Mouse (Mus musculus) limb, embryonic 15.5 days (tissue): ENCODE measurements around the gene Shmt2. TPM values are rescaled to one million over a fixed set of nuclear protein-coding genes. Genes with fewer than 3 reads are reported as not detected.
A peak's percentile ranks its signal among the peaks of the same experiment; 100 is the strongest.

Experiments used
- ATAC-seq: fragments of 200-750 bp; cut with Nextera tagmentation; 2 replicates; pipeline ENCODE4 v1.8.0; 2017; ENCODE audit warnings: low read depth, moderate TSS enrichment; ENCODE audit not compliant: insufficient number of reproducible peaks, low FRiP score, low TSS enrichment
- H3K27ac ChIP-seq: fragments of 300-500 bp; sonication (generic); 2 replicates; pipeline ENCODE4 v1.5.1; 2015; ENCODE audit warnings: moderate library complexity, mild to moderate bottlenecking, inconsistent platforms
- H3K27me3 ChIP-seq: fragments of 300-500 bp; sonication (generic); 2 replicates; pipeline ENCODE4 v1.6.1; 2015; ENCODE audit warnings: inconsistent platforms
- H3K36me3 ChIP-seq: fragments of 300-500 bp; sonication (generic); 2 replicates; pipeline ENCODE4 v1.6.1; 2015; ENCODE audit warnings: inconsistent platforms
- H3K4me1 ChIP-seq: fragments of 300-500 bp; sonication (generic); 2 replicates; pipeline ENCODE4 v1.6.1; 2015; ENCODE audit warnings: inconsistent platforms
- H3K4me2 ChIP-seq: fragments of 300-500 bp; sonication (generic); 2 replicates; pipeline ENCODE4 v1.6.1; 2015; ENCODE audit warnings: mild to moderate bottlenecking, inconsistent platforms
- H3K4me3 ChIP-seq: fragments of 300-500 bp; sonication (generic); 2 replicates; pipeline ENCODE4 v1.5.1; 2015; ENCODE audit warnings: mild to moderate bottlenecking, inconsistent platforms
- H3K9ac ChIP-seq: fragments of 300-500 bp; sonication (generic); 2 replicates; pipeline ENCODE4 v1.6.1; 2015; ENCODE audit warnings: inconsistent platforms
- H3K9me3 ChIP-seq: fragments of 300-500 bp; sonication (generic); 2 replicates; pipeline ENCODE4 v1.6.1; 2016; ENCODE audit warnings: inconsistent platforms
- WGBS: fragments of 180-500 bp; shearing (Covaris S2); methylation state at CpG from one replicate; pipeline ENCODE4 v1.1.7; 2015; 5-methylcytosine and 5-hydroxymethylcytosine counted together
- polyA plus RNA-seq: library from polyadenylated mRNA; unstranded; fragments of >200 nt; fragmentation: Nextera tagmentation; extraction: Ambion mirVana; gene quantifications from 2 replicates; pipeline ENCODE4 v1.2.1, GENCODE M21; 2015

Shmt2 gene
- polyA plus RNA-seq, 1 experiment from 2014 or later: 112 TPM

- peak overlapping the region; percentile 75 for H3K4me2 ChIP-seq
- H3K4me3 ChIP-seq: peak overlapping the region; percentile 36
- H3K9me3 ChIP-seq: no peaks in the 10 kb centered on the region
- H3K36me3 ChIP-seq: peaks cover 13% of the 10 kb centered on the region
- peaks cover 63% of the 10 kb centered on the region for H3K27me3 ChIP-seq
- no peak for ATAC-seq
- 1% methylated on average over 35 of the region's 35 CpGs for WGBS
- H3K4me1 ChIP-seq: peaks cover 62% of the 10 kb centered on the region
- no peak overlapping the region for H3K9ac ChIP-seq
- no peak overlapping the region for H3K27ac ChIP-seq
Measured at GRCm38 (mm10) chr10:127509051-127509836, 13.0 kb downstream of the Shmt2 start.

GRCm38 (mm10) chr10:127508239-127508638, 14.0 kb downstream of the Shmt2 start:
- peaks cover 53% of the 10 kb centered on the region for H3K27me3 ChIP-seq
- 5% methylated on average over 15 of the region's 15 CpGs for WGBS
- H3K9me3 ChIP-seq: no peaks in the 10 kb centered on the region
- no peak overlapping the region for H3K9ac ChIP-seq
- H3K4me3 ChIP-seq: peak overlapping the region; percentile 36; the same call in 1 of the 2 replicates
- H3K4me1 ChIP-seq: peaks cover 52% of the 10 kb centered on the region
- no peak overlapping the region for H3K27ac ChIP-seq
- no peak for ATAC-seq
- peaks cover 17% of the 10 kb centered on the region for H3K36me3 ChIP-seq
- H3K4me2 ChIP-seq: peak overlapping the region; percentile 75

- Histone ChIP-seq H3K9ac (no peak within 1 kb of the TSS), H3K27me3 (no peaks in the 10 kb centered on the region), H3K4me3 (no peak within 1 kb of the TSS), H3K4me1 (no peaks in the 10 kb centered on the region), H3K9me3 (no peaks in the 10 kb centered on the region), H3K27ac (peak within 1 kb of the TSS; percentile 24), H3K4me2 (no peak within 1 kb of the TSS), H3K36me3 (peaks cover 56% of the 10 kb centered on the region)
- ATAC-seq: peak; percentile 38
- WGBS: 67% methylated on average over 13 of the region's 13 CpGs
Measured at GRCm38 (mm10) chr10:127500894-127501893, 21.1 kb downstream of the Shmt2 start, which contains the start of gene Stac3. Gene Stac3 (plus strand): TSS chr10:127501686.

GRCm38 (mm10) chr10:127500042-127500441, 22.2 kb downstream of the Shmt2 start:
- H3K4me3 ChIP-seq: no peak overlapping the region
- no peaks in the 10 kb centered on the region for H3K4me1 ChIP-seq
- ATAC-seq: no peak
- 79% methylated on average over 4 of the region's 4 CpGs for WGBS
- H3K27me3 ChIP-seq: no peaks in the 10 kb centered on the region
- peaks cover 59% of the 10 kb centered on the region for H3K36me3 ChIP-seq
- H3K4me2 ChIP-seq: no peak overlapping the region
- H3K27ac ChIP-seq: no peak overlapping the region
- no peaks in the 10 kb centered on the region for H3K9me3 ChIP-seq
- no peak overlapping the region for H3K9ac ChIP-seq

GRCm38 (mm10) chr10:127499516-127499915, 22.7 kb downstream of the Shmt2 start:
- Histone ChIP-seq H3K27ac (no peak overlapping the region), H3K9me3 (no peaks in the 10 kb centered on the region), H3K27me3 (no peaks in the 10 kb centered on the region), H3K4me3 (no peak overlapping the region), H3K9ac (no peak overlapping the region), H3K4me2 (no peak overlapping the region), H3K4me1 (no peaks in the 10 kb centered on the region), H3K36me3 (peaks cover 61% of the 10 kb centered on the region)
- 75% methylated on average over 5 of the region's 5 CpGs for WGBS
- ATAC-seq: no peak

GRCm38 (mm10) chr10:127496156-127496555, 26.1 kb downstream of the Shmt2 start:
- WGBS: 80% methylated on average over 3 of the region's 3 CpGs
- H3K4me1 ChIP-seq: no peaks in the 10 kb centered on the region
- H3K27ac ChIP-seq: no peak overlapping the region
- ATAC-seq: no peak
- H3K9me3 ChIP-seq: no peaks in the 10 kb centered on the region
- H3K4me2 ChIP-seq: no peak overlapping the region
- H3K9ac ChIP-seq: no peak overlapping the region
- H3K4me3 ChIP-seq: no peak overlapping the region
- H3K36me3 ChIP-seq: peaks cover 86% of the 10 kb centered on the region
- no peaks in the 10 kb centered on the region for H3K27me3 ChIP-seq

- H3K9ac ChIP-seq: no peak overlapping the region
- H3K4me1 ChIP-seq: no peaks in the 10 kb centered on the region; the same call in 1 of the 2 replicates
- no peak overlapping the region for H3K4me3 ChIP-seq
- 81% methylated on average over 3 of the region's 3 CpGs for WGBS
- H3K4me2 ChIP-seq: no peak overlapping the region
- ATAC-seq: no peak
- peaks cover 87% of the 10 kb centered on the region for H3K36me3 ChIP-seq
- no peaks in the 10 kb centered on the region for H3K27me3 ChIP-seq
- H3K27ac ChIP-seq: no peak overlapping the region
- H3K9me3 ChIP-seq: no peaks in the 10 kb centered on the region
Measured at GRCm38 (mm10) chr10:127492118-127492517, 30.1 kb downstream of the Shmt2 start.

- no peak for ATAC-seq
- H3K4me3 ChIP-seq: no peak overlapping the region
- H3K9ac ChIP-seq: no peak overlapping the region
- H3K9me3 ChIP-seq: no peaks in the 10 kb centered on the region
- H3K36me3 ChIP-seq: peaks cover 84% of the 10 kb centered on the region
- 79% methylated on average over 8 of the region's 8 CpGs for WGBS
- H3K27ac ChIP-seq: no peak overlapping the region
- H3K4me2 ChIP-seq: no peak overlapping the region
- no peaks in the 10 kb centered on the region for H3K27me3 ChIP-seq
- no peaks in the 10 kb centered on the region; the same call in 1 of the 2 replicates for H3K4me1 ChIP-seq
Measured at GRCm38 (mm10) chr10:127491128-127491512, 31.1 kb downstream of the Shmt2 start.

GRCm38 (mm10) chr10:127490160-127491127, 31.8 kb downstream of the Shmt2 start:
- H3K4me2 ChIP-seq: no peak overlapping the region
- no peaks in the 10 kb centered on the region for H3K27me3 ChIP-seq
- WGBS: 72% methylated on average over 18 of the region's 18 CpGs
- H3K4me3 ChIP-seq: no peak overlapping the region
- H3K9me3 ChIP-seq: no peaks in the 10 kb centered on the region
- H3K36me3 ChIP-seq: peaks cover 84% of the 10 kb centered on the region
- H3K27ac ChIP-seq: no peak overlapping the region
- no peaks in the 10 kb centered on the region; the same call in 1 of the 2 replicates for H3K4me1 ChIP-seq
- ATAC-seq: no peak; the same call in 1 of the 2 replicates
- H3K9ac ChIP-seq: no peak overlapping the region

- Histone ChIP-seq H3K4me3 (no peak overlapping the region), H3K36me3 (peaks cover 85% of the 10 kb centered on the region), H3K9ac (no peak overlapping the region), H3K27ac (no peak overlapping the region), H3K4me2 (no peak overlapping the region), H3K9me3 (no peaks in the 10 kb centered on the region), H3K27me3 (no peaks in the 10 kb centered on the region), H3K4me1 (no peaks in the 10 kb centered on the region; the same call in 1 of the 2 replicates)
- 82% methylated on average over 7 of the region's 7 CpGs for WGBS
- no peak for ATAC-seq
Measured at GRCm38 (mm10) chr10:127488856-127489255, 33.4 kb downstream of the Shmt2 start.

GRCm38 (mm10) chr10:127485235-127485634, 37.0 kb downstream of the Shmt2 start:
- no peak overlapping the region for H3K9ac ChIP-seq
- H3K9me3 ChIP-seq: no peaks in the 10 kb centered on the region
- 86% methylated on average over 10 of the region's 10 CpGs for whole genome bisulfite sequencing
- no peak overlapping the region for H3K27ac ChIP-seq
- peaks cover 88% of the 10 kb centered on the region for H3K36me3 ChIP-seq
- H3K27me3 ChIP-seq: no peaks in the 10 kb centered on the region
- no peak overlapping the region for H3K4me2 ChIP-seq
- no peak for ATAC-seq
- no peaks in the 10 kb centered on the region; the same call in 1 of the 2 replicates for H3K4me1 ChIP-seq
- H3K4me3 ChIP-seq: no peak overlapping the region
